Mouse (Mus musculus) B cell, adult 62 days (primary cell): ENCODE data around the gene Pkdcc. TPM values are rescaled to one million over a fixed set of nuclear protein-coding genes. Genes with fewer than 3 reads are reported as not detected.

ENCODE experiments used
- total RNA-seq: library from RNA; stranded (reverse); gene quantifications from 4 replicates; pipeline ENCODE4 v1.2.4, GENCODE M21; 2023

Pkdcc gene
- total RNA-seq: 0.83 TPM in 1 of 4 replicates, not detected in the others

GRCm38 (mm10) chr17:83214674-83215528, at the start of gene Pkdcc:
Gene Pkdcc, plus strand, starts transcription at chr17:83215292.

Other genes starting within 250 kb of the Pkdcc start
- gene Eml4, start 135.6 kb downstream of the Pkdcc start, total RNA-seq: 105 to 110 TPM (median 107 TPM) in 4 replicates